Mouse (Mus musculus) induced T-regulatory cell, adult 2 months (primary cell): Measurements from ENCODE around the gene Babam2.

Experiments
- DNase-seq: peaks from one replicate; pipeline ENCODE4 v3.0.0-alpha.2; 2012; ENCODE audit warnings: low read depth

Babam2 gene

GRCm38 (mm10) chr5:31884962-31885361 lies 187.5 kb downstream of the Babam2 start:
- no peak for DNase-seq

GRCm38 (mm10) chr5:31887590-31887989 lies 190.1 kb downstream of the Babam2 start:
- DNase-seq = no peak

- no peak for DNase-seq
Measured at GRCm38 (mm10) chr5:31888341-31888740, 190.9 kb downstream of the Babam2 start.

GRCm38 (mm10) chr5:31892631-31893030 lies 195.1 kb downstream of the Babam2 start:
- no peak for DNase-seq

GRCm38 (mm10) chr5:31899901-31900300 lies 202.4 kb downstream of the Babam2 start:
- no peak for DNase-seq

GRCm38 (mm10) chr5:31902144-31902543 lies 204.7 kb downstream of the Babam2 start:
- DNase-seq = no peak

GRCm38 (mm10) chr5:31902891-31903290 lies 205.4 kb downstream of the Babam2 start:
- no peak for DNase-seq

GRCm38 (mm10) chr5:31904968-31905683 lies 207.6 kb downstream of the Babam2 start:
- no peak for DNase-seq

GRCm38 (mm10) chr5:31905808-31906207 lies 208.3 kb downstream of the Babam2 start:
- no peak for DNase-seq

GRCm38 (mm10) chr5:31906286-31906951 lies 208.9 kb downstream of the Babam2 start:
- DNase-seq = no peak

GRCm38 (mm10) chr5:31907959-31908358 lies 210.5 kb downstream of the Babam2 start:
- DNase-seq = no peak

- no peak for DNase-seq
Measured at GRCm38 (mm10) chr5:31908818-31909217, 211.3 kb downstream of the Babam2 start.

GRCm38 (mm10) chr5:31916241-31916640 lies 218.8 kb downstream of the Babam2 start:
- no peak for DNase-seq

GRCm38 (mm10) chr5:31918566-31918965 lies 221.1 kb downstream of the Babam2 start:
- DNase-seq = peak; percentile 74

GRCm38 (mm10) chr5:31920129-31920528 lies 222.6 kb downstream of the Babam2 start:
- no peak for DNase-seq

- no peak for DNase-seq
Measured at GRCm38 (mm10) chr5:31920890-31921289, 223.4 kb downstream of the Babam2 start.

- no peak for DNase-seq
Measured at GRCm38 (mm10) chr5:31924075-31924474, 226.6 kb downstream of the Babam2 start.

- DNase-seq = peak; percentile 78
Measured at GRCm38 (mm10) chr5:31926551-31926950, 229.1 kb downstream of the Babam2 start.

GRCm38 (mm10) chr5:31929007-31929406 lies 231.5 kb downstream of the Babam2 start:
- DNase-seq = no peak

GRCm38 (mm10) chr5:31931127-31931625 lies 233.7 kb downstream of the Babam2 start:
- no peak for DNase-seq

GRCm38 (mm10) chr5:31931637-31932036 lies 234.2 kb downstream of the Babam2 start:
- DNase-seq = no peak

- no peak for DNase-seq
Measured at GRCm38 (mm10) chr5:31933296-31933695, 235.8 kb downstream of the Babam2 start.

- DNase-seq = no peak
Measured at GRCm38 (mm10) chr5:31934397-31934796, 236.9 kb downstream of the Babam2 start.
